Mouse (Mus musculus): ENCODE data around the gene Gpr132. TPM values are rescaled to one million over a fixed set of nuclear protein-coding genes. Genes with fewer than 3 reads are reported as not detected.
A peak's percentile ranks its signal among the peaks of the same experiment; 100 is the strongest.
"Not testable (repeated sequence)": the region's sequence is repeated elsewhere in the genome, so short reads cannot be mapped to it uniquely, and the experiment has no call there.

Gpr132 gene
- polyA plus RNA-seq, 1 experiment from 2014 or later: 0.11 TPM

DNA sequence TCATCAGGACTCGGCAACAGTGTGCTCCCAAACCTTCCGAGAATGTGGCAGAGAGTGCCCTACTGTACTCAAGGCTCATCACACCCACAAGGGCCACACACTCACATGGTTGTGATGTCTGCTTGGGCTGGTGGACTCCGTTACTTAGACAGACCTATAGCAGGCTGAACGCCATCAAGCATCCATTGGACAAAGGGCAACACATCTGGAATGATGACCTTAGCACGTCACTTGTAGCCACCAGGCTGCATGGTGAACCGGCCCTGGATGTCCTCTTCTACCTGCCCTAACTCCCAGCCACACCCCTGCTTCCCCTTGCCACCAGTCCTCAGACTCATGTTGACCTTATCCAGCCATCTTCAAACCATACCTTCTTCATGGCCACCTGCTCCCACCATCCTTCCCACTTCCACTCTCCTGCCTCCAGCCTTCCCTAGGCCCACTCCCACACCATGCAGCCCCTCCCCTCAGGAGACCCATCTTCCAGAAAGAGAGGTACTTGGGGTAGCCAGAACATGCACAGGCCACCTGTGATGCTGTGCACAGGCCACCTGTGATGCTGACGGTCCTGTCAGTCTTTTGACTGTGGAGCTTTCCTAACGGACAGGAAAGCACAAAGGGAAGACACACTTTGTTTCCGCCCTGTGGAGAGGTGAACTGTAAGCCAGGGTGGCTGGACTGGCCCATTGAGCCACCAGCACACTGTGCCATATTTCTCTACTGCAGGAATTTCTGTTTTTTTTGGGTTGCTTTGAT lies 9.3 kb downstream of the Gpr132 start:
- DNase-seq (ENCODE audit: low spot score): no peak
- WGBS: 81% methylated on average over 9 of the region's 9 CpGs
- H3K27ac ChIP-seq: no peak overlapping the region

GRCm38 (mm10) chr12:112857021-112857925 lies 10.8 kb downstream of the Gpr132 start:
- Histone ChIP-seq H3K27me3 (ENCODE audit: insufficient read depth, poor library complexity, severe bottlenecking) (no peaks in the 10 kb centered on the region; the same call in 1 of the 2 replicates), H3K27ac (no peak overlapping the region), H3K4me3 (no peak overlapping the region), H3K4me1 (peaks cover 12% of the 10 kb centered on the region; the same call in 1 of the 2 replicates), H3K36me3 (no peaks in the 10 kb centered on the region), H3K9me3 (no peaks in the 10 kb centered on the region)
- no peak for DNase-seq (ENCODE audit: low spot score)
- WGBS: 66% methylated on average over 9 of the region's 9 CpGs

More for the DNA sequence above, 9.3 kb downstream of the Gpr132 start:
- H3K9me3 ChIP-seq: no peaks in the 10 kb centered on the region
- no peaks in the 10 kb centered on the region for H3K27me3 ChIP-seq (ENCODE audit: insufficient read depth, poor library complexity, severe bottlenecking)
- H3K4me1 ChIP-seq: peaks cover 12% of the 10 kb centered on the region; the same call in 1 of the 2 replicates
- H3K4me3 ChIP-seq: no peak overlapping the region
- no peaks in the 10 kb centered on the region for H3K36me3 ChIP-seq

DNA sequence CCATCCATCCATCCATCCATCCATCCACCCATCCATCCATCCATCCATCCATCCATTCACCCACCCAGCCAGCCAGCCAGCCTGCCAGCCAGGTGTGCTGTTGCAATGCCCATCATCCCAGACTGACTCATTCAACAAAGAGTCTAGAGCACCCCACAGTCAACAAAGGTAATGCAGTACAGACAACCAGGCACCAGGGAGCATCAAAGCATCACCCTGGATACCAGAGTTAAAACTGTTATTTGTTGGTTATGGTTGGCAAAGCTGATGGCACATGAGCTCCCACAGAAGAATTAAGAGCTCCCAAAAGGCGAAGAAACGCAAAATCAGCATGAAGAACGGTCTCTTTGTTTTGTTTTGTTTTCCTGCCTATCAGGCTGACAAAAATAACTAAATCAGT lies 11.7 kb downstream of the Gpr132 start:
- WGBS: 77% methylated on average over 3 of the region's 3 CpGs
- H3K4me1 ChIP-seq: peaks cover 7% of the 10 kb centered on the region
- H3K27me3 ChIP-seq (ENCODE audit: insufficient read depth, poor library complexity, severe bottlenecking): peaks cover 5% of the 10 kb centered on the region; the same call in 1 of the 2 replicates
- no peaks in the 10 kb centered on the region for H3K36me3 ChIP-seq
- DNase-seq (ENCODE audit: low spot score): no peak
- H3K27ac ChIP-seq: no peak overlapping the region
- no peak overlapping the region for H3K4me3 ChIP-seq
- no peaks in the 10 kb centered on the region for H3K9me3 ChIP-seq

- WGBS: 71% methylated on average over 7 of the region's 7 CpGs
- Histone ChIP-seq H3K4me1 (peaks cover 9% of the 10 kb centered on the region), H3K27ac (no peak overlapping the region), H3K27me3 (ENCODE audit: insufficient read depth, poor library complexity, severe bottlenecking) (peaks cover 5% of the 10 kb centered on the region; the same call in 1 of the 2 replicates), H3K9me3 (no peaks in the 10 kb centered on the region), H3K4me3 (no peak overlapping the region), H3K36me3 (no peaks in the 10 kb centered on the region)
- no peak for DNase-seq (ENCODE audit: low spot score)
These were observed 13.3 kb downstream of the Gpr132 start for GRCm38 (mm10) chr12:112854610-112855333.

- Histone ChIP-seq H3K9me3 (no peaks in the 10 kb centered on the region), H3K36me3 (no peaks in the 10 kb centered on the region), H3K4me3 (no peak overlapping the region), H3K27me3 (ENCODE audit: insufficient read depth, poor library complexity, severe bottlenecking) (peaks cover 5% of the 10 kb centered on the region; the same call in 1 of the 2 replicates), H3K4me1 (peaks cover 9% of the 10 kb centered on the region), H3K27ac (no peak overlapping the region)
- WGBS: 86% methylated on average over 11 of the region's 11 CpGs
- no peak for DNase-seq (ENCODE audit: low spot score)
These were observed 14.8 kb downstream of the Gpr132 start for GRCm38 (mm10) chr12:112853050-112853729.

DNA sequence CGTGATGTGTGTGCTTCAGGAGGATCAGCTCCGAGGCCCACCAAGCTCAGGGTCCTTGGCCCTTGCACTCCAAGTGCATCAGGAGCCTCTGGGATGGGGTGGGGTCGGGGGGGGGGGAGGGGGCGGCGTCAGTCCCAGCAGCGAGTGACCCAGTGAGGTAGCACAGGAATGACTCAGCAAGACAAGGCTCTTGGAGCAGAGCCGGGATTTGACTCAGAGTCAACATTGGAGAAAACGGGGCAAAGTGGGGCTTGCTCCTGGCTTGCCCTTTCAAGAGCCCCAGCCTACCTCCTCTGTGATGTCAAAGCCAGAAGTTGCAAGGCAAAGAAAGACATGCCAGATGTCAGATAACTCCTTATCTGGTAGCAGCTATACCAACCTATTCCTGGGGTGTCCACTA lies 16.9 kb downstream of the Gpr132 start:
- Histone ChIP-seq H3K36me3 (no peaks in the 10 kb centered on the region), H3K4me1 (peaks cover 9% of the 10 kb centered on the region), H3K27me3 (ENCODE audit: insufficient read depth, poor library complexity, severe bottlenecking) (peaks cover 5% of the 10 kb centered on the region; the same call in 1 of the 2 replicates), H3K9me3 (no peaks in the 10 kb centered on the region), H3K4me3 (no peak overlapping the region), H3K27ac (peak overlapping the region; percentile 36; the same call in 1 of the 2 replicates)
- DNase-seq (ENCODE audit: low spot score): no peak
- WGBS: 17% methylated on average over 6 of the region's 8 CpGs

GRCm38 (mm10) chr12:112850344-112850743 lies 17.7 kb downstream of the Gpr132 start:
- Histone ChIP-seq H3K9me3 (no peaks in the 10 kb centered on the region), H3K36me3 (no peaks in the 10 kb centered on the region), H3K4me1 (peaks cover 9% of the 10 kb centered on the region), H3K27ac (no peak overlapping the region), H3K27me3 (ENCODE audit: insufficient read depth, poor library complexity, severe bottlenecking) (peaks cover 5% of the 10 kb centered on the region; the same call in 1 of the 2 replicates), H3K4me3 (no peak overlapping the region)
- DNase-seq (ENCODE audit: low spot score): no peak
- WGBS: 85% methylated on average over 9 of the region's 9 CpGs

- H3K27me3 ChIP-seq (ENCODE audit: insufficient read depth, poor library complexity, severe bottlenecking): peaks cover 5% of the 10 kb centered on the region; the same call in 1 of the 2 replicates
- no peaks in the 10 kb centered on the region for H3K36me3 ChIP-seq
- 77% methylated on average over 11 of the region's 11 CpGs for WGBS
These were observed 18.6 kb downstream of the Gpr132 start for GRCm38 (mm10) chr12:112849235-112850022.

GRCm38 (mm10) chr12:112847880-112848279 lies 20.1 kb downstream of the Gpr132 start:
- Histone ChIP-seq H3K27ac (no peak overlapping the region), H3K36me3 (no peaks in the 10 kb centered on the region), H3K9me3 (no peaks in the 10 kb centered on the region), H3K27me3 (ENCODE audit: insufficient read depth, poor library complexity, severe bottlenecking) (peaks cover 5% of the 10 kb centered on the region; the same call in 1 of the 2 replicates), H3K4me3 (no peak overlapping the region), H3K4me1 (peaks cover 9% of the 10 kb centered on the region)
- WGBS: 86% methylated on average over 2 of the region's 2 CpGs
- no peak for DNase-seq (ENCODE audit: low spot score)

More at GRCm38 (mm10) chr12:112849235-112850022, 18.6 kb downstream of the Gpr132 start:
- no peak for DNase-seq (ENCODE audit: low spot score)
- H3K9me3 ChIP-seq: no peaks in the 10 kb centered on the region
- no peak overlapping the region for H3K27ac ChIP-seq
- no peak overlapping the region for H3K4me3 ChIP-seq
- H3K4me1 ChIP-seq: peaks cover 9% of the 10 kb centered on the region

DNA sequence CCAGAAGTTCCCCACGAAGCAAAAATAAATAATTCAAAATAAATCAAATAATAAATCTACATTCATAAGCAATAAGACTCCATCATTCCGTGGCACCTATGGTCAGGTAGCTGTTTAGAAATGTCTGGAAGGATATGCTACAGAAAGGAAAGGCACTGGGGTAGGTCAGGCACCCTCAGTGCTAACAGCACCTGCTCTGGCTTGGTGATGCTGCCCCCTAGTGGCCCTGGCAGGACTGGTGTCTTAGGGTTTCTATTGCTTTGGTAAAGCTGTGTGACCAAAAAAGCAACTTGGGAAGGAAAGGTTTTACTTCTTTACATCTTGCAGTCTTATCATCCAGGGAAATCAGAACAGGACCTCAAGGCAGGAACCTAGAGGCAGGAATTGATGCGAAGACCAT lies 24.2 kb downstream of the Gpr132 start:
- Histone ChIP-seq H3K27ac (no peak overlapping the region), H3K4me1 (no peaks in the 10 kb centered on the region), H3K27me3 (ENCODE audit: insufficient read depth, poor library complexity, severe bottlenecking) (no peaks in the 10 kb centered on the region), H3K36me3 (no peaks in the 10 kb centered on the region), H3K9me3 (no peaks in the 10 kb centered on the region; the same call in 1 of the 2 replicates), H3K4me3 (no peak overlapping the region)
- WGBS: 21% methylated on average over 3 of the region's 3 CpGs
- peak; percentile 90 for DNase-seq (ENCODE audit: low spot score)

GRCm38 (mm10) chr12:112842128-112842527 lies 25.9 kb downstream of the Gpr132 start:
- WGBS: 85% methylated on average over 2 of the region's 2 CpGs
- not testable (repeated sequence) for DNase-seq (ENCODE audit: low spot score); H3K27me3 ChIP-seq (ENCODE audit: insufficient read depth, poor library complexity, severe bottlenecking); H3K4me1 ChIP-seq; H3K27ac ChIP-seq; H3K9me3 ChIP-seq; H3K4me3 ChIP-seq; H3K36me3 ChIP-seq
